Mouse (Mus musculus) naive thymus-derived CD4-positive, alpha-beta T cell, adult 5 months (primary cell): ENCODE results near the gene Ifit2. TPM values are rescaled to one million over a fixed set of nuclear protein-coding genes. Genes with fewer than 3 reads are reported as not detected.

Experiments
- polyA plus RNA-seq: library from polyadenylated mRNA; unstranded; fragments of 100-300 nt; shearing (Covaris generic); gene quantifications from one replicate; pipeline ENCODE4 v1.2.1, GENCODE M21; 2017

The Ifit2 gene
- polyA plus RNA-seq = 17.6 TPM

GRCm38 (mm10) chr19:34550534-34551223 lies at the start of gene Ifit2:
TSS of gene Ifit2 (plus strand) at chr19:34550694.

GRCm38 (mm10) chr19:34526941-34527682 lies 23.4 kb upstream of the Ifit2 start, which contains the start of gene Lipa:
TSS of gene Lipa (minus strand) at chr19:34527474.

GRCm38 (mm10) chr19:34583126-34583766 lies 32.8 kb downstream of the Ifit2 start, which contains the start of gene Ifit3:
TSS of gene Ifit3 (plus strand) at chr19:34583531.

GRCm38 (mm10) chr19:34601888-34602287 lies 51.4 kb downstream of the Ifit2 start, which contains the start of gene Ifit1bl1:
TSS of gene Ifit1bl1 (minus strand) at chr19:34601956.

GRCm38 (mm10) chr19:34607237-34608051 lies 57.0 kb downstream of the Ifit2 start, which contains the start of gene Ifit3b:
TSS of gene Ifit3b (plus strand) at chr19:34607970.

Other genes with a start within 250 kb of the Ifit2 start
- not detected for gene Ch25h, start 75.5 kb upstream of the Ifit2 start, polyA plus RNA-seq
- gene Lipa, start 23.2 kb upstream of the Ifit2 start, polyA plus RNA-seq = 85.8 TPM
- gene Ifit3, start 32.8 kb downstream of the Ifit2 start, polyA plus RNA-seq = 4.6 TPM
- 10.3 TPM for gene Ifit1bl1, start 51.3 kb downstream of the Ifit2 start, polyA plus RNA-seq
- gene Ifit3b, start 57.3 kb downstream of the Ifit2 start, polyA plus RNA-seq = 0.46 TPM
- 0.34 TPM for gene Ifit1bl2, start 90.0 kb downstream of the Ifit2 start, polyA plus RNA-seq
- gene Ifit1, start 90.2 kb downstream of the Ifit2 start, polyA plus RNA-seq = 4.4 TPM
- gene Slc16a12, start 196.6 kb downstream of the Ifit2 start, polyA plus RNA-seq = not detected